Mouse (Mus musculus): ENCODE measurements at regions not wholly inside any gene's neighbourhood (a gene's known extent, or its start where the extent isn't known, plus 50 kb on each side); places are given as distances from the start of the nearest gene placed in this dataset.

- Histone ChIP-seq H3K9me3 (replicated peaks; ENCODE audit: low read length) (no peaks in the 10 kb centered on the region), H3K9ac (ENCODE audit: low read depth, low read length) (no peak overlapping the region), H3K27me3 (ENCODE audit: insufficient read depth, low read length) (no peaks in the 10 kb centered on the region), H3K4me1 (replicated peaks; ENCODE audit: insufficient read depth, low read length) (no peaks in the 10 kb centered on the region), H3K27ac (no peak overlapping the region), H3K4me3 (replicated peaks; ENCODE audit: low read depth, low read length) (no peak overlapping the region), H3K36me3 (ENCODE audit: insufficient read depth, low read length) (no peaks in the 10 kb centered on the region), H3K4me2 (ENCODE audit: low read length) (no peak overlapping the region)
- DNase-seq (ENCODE audit: low spot score), result peak; percentile 4
- no peak for ATAC-seq (replicated peaks; ENCODE audit: low FRiP score, low read depth)
- WGBS, result 60% methylated on average over 13 of the region's 13 CpGs
- no peak for TF ChIP-seq CTCF (IDR thresholded peaks at IDR 0.05; ENCODE audit: low read depth)
Measured at GRCm38 (mm10) chr4:37034200-37034599, 82.7 kb upstream of the Lingo2 start.

Data from kidney, postnatal 0 days (tissue).